Mouse (Mus musculus) liver, embryonic 14.5 days (tissue): ENCODE results near the gene Slc15a3. TPM values are rescaled to one million over a fixed set of nuclear protein-coding genes. Genes with fewer than 3 reads are reported as not detected.

Experiments
- ATAC-seq: fragments of 200-750 bp; cut with Nextera tagmentation; 2 replicates; pipeline ENCODE4 v1.8.0; 2017; ENCODE audit warnings: moderate number of reproducible peaks, mild to moderate bottlenecking, moderate library complexity; ENCODE audit not compliant: insufficient read depth
- DNase-seq, 3 experiments: peaks; one replicate each; pipeline ENCODE4 v3.0.0-alpha.2; 2012 to 2013; ENCODE audit warnings: low read depth in 3 of 3, low spot score in 3 of 3
- H3K27ac ChIP-seq: fragments of 300-500 bp; sonication (generic); 2 replicates; pipeline ENCODE4 v1.5.1; 2014; ENCODE audit warnings: moderate library complexity, mild to moderate bottlenecking, control low read depth, inconsistent platforms
- H3K27me3 ChIP-seq: fragments of 300-500 bp; sonication (generic); 2 replicates; pipeline ENCODE4 v1.6.1; 2014; ENCODE audit warnings: mild to moderate bottlenecking, low read length, moderate library complexity; ENCODE audit not compliant: control insufficient read depth, insufficient read depth
- H3K36me3 ChIP-seq: fragments of 300-500 bp; sonication (generic); replicated peaks from 2 replicates; pipeline ENCODE4 v1.6.1; 2014; ENCODE audit warnings: low read depth; ENCODE audit not compliant: control insufficient read depth, insufficient read depth
- H3K4me1 ChIP-seq, 2 experiments: fragments of 200-500 bp in 1 of 2; fragments of 300-500 bp in 1 of 2; sonication (generic) in 1 of 2; replicated peaks; 2 replicates each; pipeline ENCODE4 v1.6.1; 2012 to 2014; ENCODE audit warnings: antibody characterized with exemption in 1 of 2, inconsistent platforms in 1 of 2, low read length in 1 of 2; ENCODE audit not compliant: control insufficient read depth in 2 of 2, insufficient read depth in 2 of 2
- H3K4me2 ChIP-seq: fragments of 300-500 bp; sonication (generic); 2 replicates; pipeline ENCODE4 v1.6.1; 2014; ENCODE audit warnings: low read depth, mild to moderate bottlenecking, control low read depth, moderate library complexity
- H3K4me3 ChIP-seq, 2 experiments: fragments of 200-500 bp in 1 of 2; fragments of 300-500 bp in 1 of 2; sonication (generic) in 1 of 2; 2 replicates each; pipeline ENCODE4 v1.5.1; 2012 to 2014; ENCODE audit warnings: low read depth in 2 of 2, low read length in 2 of 2, mild to moderate bottlenecking in 2 of 2, control low read depth in 1 of 2, inconsistent platforms in 1 of 2, moderate library complexity in 1 of 2; ENCODE audit not compliant: insufficient read depth in 1 of 2
- H3K9ac ChIP-seq: fragments of 300-500 bp; sonication (generic); replicated peaks from 2 replicates; pipeline ENCODE4 v1.6.1; 2014; ENCODE audit warnings: mild to moderate bottlenecking, control low read depth, moderate library complexity
- H3K9me3 ChIP-seq: fragments of 300-500 bp; sonication (generic); 2 replicates; pipeline ENCODE4 v1.6.1; 2016; ENCODE audit warnings: low read length, mixed read lengths; ENCODE audit not compliant: control insufficient read depth
- CTCF ChIP-seq: IDR thresholded peaks from 2 replicates; pipeline ENCODE4 v1.5.1; 2016; ENCODE audit warnings: antibody characterized with exemption, low read depth, control low read depth
- EP300 ChIP-seq: IDR thresholded peaks from 2 replicates; pipeline ENCODE4 v1.6.1; 2016; ENCODE audit warnings: antibody characterized with exemption, low read depth
- WGBS: fragments of 180-500 bp; shearing (Covaris S2); extraction: QIAGEN DNeasy Blood & Tissue Kit; methylation state at CpG from one replicate; pipeline ENCODE4 v1.1.7; 2014; ENCODE audit not compliant: insufficient replicate concordance; 5-methylcytosine and 5-hydroxymethylcytosine counted together
- polyA plus RNA-seq, 2 experiments: library from polyadenylated mRNA; depleted of rRNA in 1 of 2; stranded (reverse) in 1 of 2; unstranded in 1 of 2; fragments of >200 nt; fragmentation: Nextera tagmentation in 1 of 2; extraction: Ambion mirVana in 1 of 2; gene quantifications; 2 replicates each; pipeline versions ENCODE4 v1.2.1 to v1.2.3; 2012 to 2014

Gene Slc15a3
- polyA plus RNA-seq, 2 experiments: 1.4 to 3.7 TPM

DNA sequence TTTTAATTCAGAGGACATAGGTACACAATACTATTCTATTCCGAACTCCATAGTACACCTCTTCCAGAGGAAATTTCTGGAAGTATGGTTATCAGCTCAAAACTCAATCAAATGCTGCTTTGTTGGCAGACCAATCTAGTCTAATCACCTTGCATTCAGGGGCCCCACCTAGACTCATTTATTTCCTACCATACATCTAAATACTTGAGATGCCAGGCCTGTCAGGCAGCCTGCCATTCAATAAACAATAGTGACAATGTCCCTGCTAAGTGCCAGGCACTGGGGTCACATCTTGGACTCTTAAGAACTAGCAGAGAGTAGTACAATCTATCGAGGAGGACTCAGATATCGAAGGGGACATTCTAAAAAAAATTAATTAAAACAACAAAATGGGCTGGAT lies 52.7 kb downstream of the Slc15a3 start:
- TF ChIP-seq EP300 (no peak), CTCF (no peak)
- Histone ChIP-seq H3K9ac (no peak overlapping the region), H3K4me2 (no peak overlapping the region), H3K4me3 (no peak overlapping the region), H3K4me1 (peaks cover 8 to 15% of the 10 kb centered on the region in 2 experiments), H3K27ac (no peak overlapping the region), H3K9me3 (no peaks in the 10 kb centered on the region), H3K27me3 (no peaks in the 10 kb centered on the region), H3K36me3 (no peaks in the 10 kb centered on the region; the same call in 1 of the 2 replicates)
- DNase-seq: no peak
- no peak for ATAC-seq
- 70% methylated on average over 3 of the region's 3 CpGs for WGBS

DNA sequence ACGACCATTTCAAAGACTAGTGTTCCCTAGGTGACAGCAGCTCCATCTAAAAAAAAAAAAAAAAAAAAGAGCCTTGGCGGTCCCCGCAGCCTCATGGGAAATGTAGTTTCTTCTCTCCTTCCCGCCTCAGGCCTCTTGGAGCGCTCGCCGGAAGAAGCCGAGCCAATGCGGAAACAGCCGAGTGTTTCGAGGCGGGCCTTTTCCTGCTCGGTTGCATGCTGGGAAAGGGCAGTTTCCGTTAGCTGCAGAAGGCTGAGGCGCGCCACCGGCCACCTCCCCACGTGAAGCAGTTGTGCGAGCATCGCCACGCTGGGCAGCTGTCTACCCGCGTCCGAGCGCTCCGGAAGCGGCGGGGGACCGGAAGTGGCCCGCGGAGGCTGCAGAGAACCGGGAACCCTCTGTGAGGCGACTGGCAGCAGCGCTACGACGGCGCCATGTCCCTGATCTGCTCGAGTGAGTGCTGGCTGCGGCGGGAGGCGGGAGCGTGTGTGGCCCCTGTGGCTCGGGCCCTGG lies 55.5 kb downstream of the Slc15a3 start, which contains the start of gene Prpf19:
Gene Prpf19 (plus strand): TSS at position 216 of the 513 bp plus-strand sequence.
- TF ChIP-seq EP300: no peak
- TF ChIP-seq CTCF: 0 out of 2 replicates have a peak, but pooled peaks have one; percentile 23
- DNase-seq (peak; percentile 95 to 96 (median 96)), ATAC-seq (peak; percentile 96)
- under 1% methylated on average over 43 of the region's 43 CpGs for WGBS
- peak within 1 kb of the TSS; percentile 62 for H3K27ac ChIP-seq
- no peaks in the 10 kb centered on the region for H3K27me3 ChIP-seq
- no peaks in the 10 kb centered on the region for H3K9me3 ChIP-seq
- H3K9ac ChIP-seq: peak within 1 kb of the TSS; percentile 84
- H3K36me3 ChIP-seq: peaks cover 13% of the 10 kb centered on the region
- H3K4me1 ChIP-seq: peaks cover 8 to 17% of the 10 kb centered on the region in 2 experiments
- peak within 1 kb of the TSS; percentile 81 for H3K4me2 ChIP-seq
- peak within 1 kb of the TSS; percentile 87 to 95 for H3K4me3 ChIP-seq

DNA sequence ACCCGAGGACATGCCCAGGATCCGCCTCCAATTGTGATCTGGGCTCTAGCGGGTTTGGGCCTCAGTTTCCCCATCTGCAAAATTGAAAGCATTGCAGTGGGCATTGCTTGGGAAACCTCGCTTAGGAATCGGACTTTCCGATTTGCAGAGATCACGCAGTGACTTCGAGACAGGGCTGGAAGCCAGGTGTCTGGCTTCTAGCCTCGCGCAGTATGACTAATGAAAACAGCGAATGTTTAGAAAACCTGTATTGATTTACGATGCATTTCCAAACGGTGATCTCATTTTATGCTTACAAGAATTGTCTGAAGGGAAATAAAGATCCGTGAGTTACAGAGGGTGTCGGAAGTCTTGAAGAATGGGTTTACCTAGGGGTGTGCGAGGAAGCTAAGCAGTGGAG lies 56.2 kb downstream of the Slc15a3 start:
- DNase-seq (no peak), ATAC-seq (no peak)
- Histone ChIP-seq H3K27ac (no peak overlapping the region), H3K4me1 (peaks cover 8 to 17% of the 10 kb centered on the region in 2 experiments), H3K27me3 (no peaks in the 10 kb centered on the region), H3K4me2 (peak overlapping the region; percentile 81), H3K4me3 (peak overlapping the region; percentile 87 to 95), H3K9me3 (no peaks in the 10 kb centered on the region), H3K9ac (peak overlapping the region; percentile 84), H3K36me3 (peaks cover 20% of the 10 kb centered on the region)
- under 1% methylated on average over 16 of the region's 16 CpGs for WGBS
- TF ChIP-seq CTCF (no peak), EP300 (no peak)

DNA sequence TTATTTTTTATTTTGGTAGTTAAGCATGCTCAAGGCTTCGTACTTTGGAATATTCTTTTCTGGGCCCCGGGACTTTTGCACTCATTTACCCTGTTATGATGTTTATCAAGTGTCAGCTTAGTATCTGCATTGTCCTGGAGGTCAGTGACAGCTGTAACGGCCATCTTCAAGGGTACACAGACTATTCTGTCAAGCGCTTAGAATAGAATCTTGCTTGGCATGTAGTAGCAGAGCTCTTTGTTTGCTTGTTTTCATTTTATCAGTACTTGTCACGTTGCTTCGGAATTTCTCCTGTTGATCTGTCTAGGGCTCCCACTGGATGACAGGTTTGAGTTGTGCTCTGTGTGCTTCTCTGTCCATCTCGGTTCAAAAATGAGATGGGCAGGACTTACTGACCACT lies 57.3 kb downstream of the Slc15a3 start:
- peaks cover 8 to 17% of the 10 kb centered on the region in 2 experiments for H3K4me1 ChIP-seq
- H3K4me2 ChIP-seq: peak overlapping the region; percentile 81
- H3K27ac ChIP-seq: no peak overlapping the region
- H3K9ac ChIP-seq: peak overlapping the region; percentile 84
- 53% methylated on average over 7 of the region's 7 CpGs for WGBS
- no peaks in the 10 kb centered on the region for H3K27me3 ChIP-seq
- H3K36me3 ChIP-seq: peaks cover 30% of the 10 kb centered on the region
- peak overlapping the region in 1 of 2 experiments; percentile 95; a peak in 2 of 4 replicates for H3K4me3 ChIP-seq
- no peak for TF ChIP-seq EP300
- TF ChIP-seq CTCF: no peak
- DNase-seq (no peak), ATAC-seq (no peak)
- H3K9me3 ChIP-seq: no peaks in the 10 kb centered on the region

DNA sequence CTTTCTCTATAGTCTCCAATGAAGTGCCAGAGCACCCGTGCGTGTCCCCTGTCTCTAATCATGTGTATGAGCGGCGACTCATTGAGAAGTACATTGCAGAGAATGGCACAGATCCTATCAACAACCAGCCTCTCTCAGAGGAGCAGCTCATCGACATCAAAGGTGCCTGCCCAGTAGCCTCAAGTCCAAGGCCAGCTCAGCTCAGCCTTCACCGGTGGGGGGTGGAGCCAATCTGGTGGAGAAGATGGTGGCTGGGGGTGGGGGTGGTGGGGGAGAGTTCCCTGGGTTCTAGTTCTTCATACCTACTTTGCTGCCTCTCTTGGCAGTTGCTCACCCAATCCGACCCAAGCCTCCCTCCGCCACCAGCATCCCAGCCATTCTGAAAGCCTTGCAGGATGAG lies 58.0 kb downstream of the Slc15a3 start:
- 68% methylated on average over 8 of the region's 8 CpGs for WGBS
- H3K36me3 ChIP-seq: peaks cover 30% of the 10 kb centered on the region
- peak overlapping the region; percentile 81; the same call in 1 of the 2 replicates for H3K4me2 ChIP-seq

More for the DNA sequence above, 58.0 kb downstream of the Slc15a3 start:
- H3K27me3 ChIP-seq: no peaks in the 10 kb centered on the region
- DNase-seq (no peak), ATAC-seq (no peak)
- H3K4me1 ChIP-seq: peaks cover 8 to 17% of the 10 kb centered on the region in 2 experiments
- H3K27ac ChIP-seq: no peak overlapping the region
- no peak overlapping the region for H3K4me3 ChIP-seq
- H3K9ac ChIP-seq: no peak overlapping the region
- TF ChIP-seq CTCF: no peak
- TF ChIP-seq EP300: no peak
- H3K9me3 ChIP-seq: no peaks in the 10 kb centered on the region
